Mouse (Mus musculus) G1E-ER4 (cell line): ENCODE data around the gene Plac8. TPM values are rescaled to one million over a fixed set of nuclear protein-coding genes. Genes with fewer than 3 reads are reported as not detected.

Source experiments
- GATA1 ChIP-seq: IDR thresholded peaks from one replicate; pipeline ENCODE4 v1.8.0; 2012; ENCODE audit warnings: low read length, inconsistent platforms
- polyA plus RNA-seq: library from polyadenylated mRNA; stranded (reverse); fragments of >175 nt; gene quantifications from 2 replicates; pipeline ENCODE4 v1.2.3, GENCODE M21; 2012

Plac8 gene
- polyA plus RNA-seq, 1 experiment = not detected

GRCm38 (mm10) chr5:100520223-100520622 lies 51.8 kb downstream of the Plac8 start:
- TF ChIP-seq GATA1 = no peak

GRCm38 (mm10) chr5:100519027-100519411 lies 53.0 kb downstream of the Plac8 start:
- TF ChIP-seq GATA1 = no peak

- TF ChIP-seq GATA1 = no peak
These were observed 53.7 kb downstream of the Plac8 start, which contains the start of gene Cops4 for GRCm38 (mm10) chr5:100518049-100519026. Gene Cops4 (plus strand): TSS chr5:100518309.

- TF ChIP-seq GATA1 = no peak
These were observed 59.5 kb downstream of the Plac8 start for GRCm38 (mm10) chr5:100512576-100512975.

- no peak for TF ChIP-seq GATA1
These were observed 62.8 kb downstream of the Plac8 start for GRCm38 (mm10) chr5:100509247-100509646.

Other genes with a start within 250 kb of the Plac8 start
- 134 and 159 TPM in 2 replicates for gene Sec31a, start 156.0 kb downstream of the Plac8 start, polyA plus RNA-seq
- gene Lin54, start 71.6 kb downstream of the Plac8 start, polyA plus RNA-seq = 1.9 and 2.1 TPM in 2 replicates
- 4.7 and 21.6 TPM in 2 replicates for gene Cops4, start 53.9 kb downstream of the Plac8 start, polyA plus RNA-seq
- 52.6 and 69.9 TPM in 2 replicates for gene Coq2, start 102.9 kb upstream of the Plac8 start, polyA plus RNA-seq
- not detected in 2 replicates for gene Hpse, start 147.5 kb upstream of the Plac8 start, polyA plus RNA-seq
- 14.8 and 16.5 TPM in 2 replicates for gene Helq, start 226.4 kb upstream of the Plac8 start, polyA plus RNA-seq
- 3.1 and 4.3 TPM in 2 replicates for gene Mrps18c, start 226.4 kb upstream of the Plac8 start, polyA plus RNA-seq
- gene Abraxas1, start 248.7 kb upstream of the Plac8 start, polyA plus RNA-seq = 13.9 and 22.3 TPM in 2 replicates